Mouse (Mus musculus) ES-E14 (cell line): ENCODE results near the gene Des. TPM values are rescaled to one million over a fixed set of nuclear protein-coding genes. Genes with fewer than 3 reads are reported as not detected.

Experiments
- DNase-seq: peaks from one replicate; pipeline ENCODE4 v3.0.0-alpha.2; 2013; ENCODE audit warnings: low read depth, low spot score
- H3K27ac ChIP-seq: 2 replicates; pipeline ENCODE4 v1.5.1; 2012; ENCODE audit warnings: low read depth, mild to moderate bottlenecking, low read length, moderate library complexity, mixed read lengths; ENCODE audit not compliant: poor library complexity, insufficient read depth, severe bottlenecking
- H3K36me3 ChIP-seq: 2 replicates; pipeline ENCODE4 v1.6.1; 2012; ENCODE audit warnings: mild to moderate bottlenecking, low read length, moderate library complexity, mixed read lengths; ENCODE audit not compliant: control insufficient read depth, poor library complexity, insufficient read depth, severe bottlenecking
- H3K4me1 ChIP-seq, 2 experiments: fragments of 150-350 bp in 1 of 2; sonication (generic) in 1 of 2; 2 replicates each; pipeline ENCODE4 v1.6.1; 2012; ENCODE audit warnings: low read length in 2 of 2, mild to moderate bottlenecking in 1 of 2, mixed read lengths in 1 of 2; ENCODE audit not compliant: control insufficient read depth in 2 of 2, insufficient read depth in 2 of 2, poor library complexity in 1 of 2
- H3K4me3 ChIP-seq, 2 experiments: fragments of 150-350 bp in 1 of 2; sonication (generic) in 1 of 2; 2 replicates each; pipeline ENCODE4 v1.5.1; 2012; ENCODE audit warnings: low read length in 2 of 2, low read depth in 1 of 2, mild to moderate bottlenecking in 1 of 2, mixed read lengths in 1 of 2; ENCODE audit not compliant: insufficient read depth in 1 of 2, poor library complexity in 1 of 2, severe bottlenecking in 1 of 2
- H3K9ac ChIP-seq: 2 replicates; pipeline ENCODE4 v1.6.1; 2012; ENCODE audit warnings: low read depth, mild to moderate bottlenecking, low read length, mixed read lengths; ENCODE audit not compliant: poor library complexity, insufficient read depth, severe bottlenecking
- H3K9me3 ChIP-seq: fragments of 150-350 bp; sonication (generic); 2 replicates; pipeline ENCODE4 v1.6.1; 2012; ENCODE audit warnings: low read depth, mild to moderate bottlenecking, low read length; ENCODE audit not compliant: control insufficient read depth, insufficient read depth
- CHD2 ChIP-seq: IDR thresholded peaks from 2 replicates; pipeline ENCODE4 v1.6.1; 2014; ENCODE audit warnings: mild to moderate bottlenecking, low read depth, low read length, inconsistent platforms
- HCFC1 ChIP-seq: IDR thresholded peaks from 2 replicates; pipeline ENCODE4 v1.6.1; 2012; ENCODE audit warnings: low read length, inconsistent platforms, borderline replicate concordance; ENCODE audit not compliant: insufficient read depth
- MAFK ChIP-seq: IDR thresholded peaks from 2 replicates; pipeline ENCODE4 v1.6.1; 2014; ENCODE audit warnings: mild to moderate bottlenecking, low read depth, low read length, inconsistent platforms; ENCODE audit not compliant: insufficient read depth
- ZC3H11A ChIP-seq: IDR thresholded peaks from 2 replicates; pipeline ENCODE4 v1.6.1; 2012; ENCODE audit warnings: low read depth, mild to moderate bottlenecking, inconsistent platforms, low read length, borderline replicate concordance
- ZNF384 ChIP-seq: IDR thresholded peaks from 2 replicates; pipeline ENCODE4 v1.6.1; 2012; ENCODE audit warnings: low read depth, low read length, inconsistent platforms
- in situ Hi-C, 2 experiments: fragments of 600-800 bp; cut with MboI; formaldehyde crosslinking; loops; one replicate each; pipeline ENCODE4 v1.15.1; 2025; ENCODE audit warnings: low sequenced_read_pairs in 2 of 2, inconsistent platforms in 1 of 2; ENCODE audit not compliant: unreplicated experiment in 2 of 2
- total RNA-seq: library from RNA; depleted of rRNA; stranded (reverse); fragments of 300-350 nt; gene quantifications from 2 replicates; pipeline ENCODE4 v1.2.3, GENCODE M21; 2012

The Des gene
- total RNA-seq, 1 experiment = 19.4 TPM

GRCm38 (mm10) chr1:75357261-75357660 is 2.9 kb upstream of the Des start:
- Histone ChIP-seq H3K36me3 (no peaks in the 10 kb centered on the region), H3K4me1 (peaks cover 0 to 7% of the 10 kb centered on the region in 2 experiments; a peak in 1 of 4 replicates), H3K27ac (no peak overlapping the region), H3K4me3 (no peak overlapping the region), H3K9ac (no peak overlapping the region), H3K9me3 (no peaks in the 10 kb centered on the region)
- no peak for TF ChIP-seq ZNF384
- TF ChIP-seq MAFK = no peak
- TF ChIP-seq HCFC1 = no peak
- TF ChIP-seq ZC3H11A = no peak
- no peak for TF ChIP-seq CHD2
- no peak for DNase-seq
- in situ Hi-C loops = no loop called here

DNA sequence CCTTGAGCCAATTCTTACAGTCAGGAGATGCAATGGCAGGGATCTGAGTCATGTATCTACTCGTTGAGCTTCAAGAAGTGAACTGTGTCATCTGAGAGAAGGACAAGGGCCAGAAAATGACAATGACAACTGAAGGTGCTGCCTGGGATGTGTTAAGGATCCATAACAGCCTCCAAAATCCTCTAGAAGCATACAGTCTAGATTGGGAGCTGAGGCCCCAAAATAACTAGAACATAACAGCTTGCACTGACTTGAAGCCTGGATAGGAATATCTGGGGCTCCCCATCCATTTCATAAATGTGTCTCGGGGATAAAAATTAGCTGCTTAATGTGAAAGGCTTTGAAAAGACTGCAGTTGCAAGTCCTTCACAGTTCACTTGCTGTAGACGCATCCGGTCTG is 2.1 kb upstream of the Des start:
- Histone ChIP-seq H3K36me3 (no peaks in the 10 kb centered on the region), H3K27ac (no peak overlapping the region), H3K9me3 (no peaks in the 10 kb centered on the region), H3K4me1 (peaks cover 0 to 7% of the 10 kb centered on the region in 2 experiments; a peak in 1 of 4 replicates), H3K4me3 (no peak overlapping the region), H3K9ac (no peak overlapping the region)
- TF ChIP-seq CHD2 (no peak), HCFC1 (no peak), ZNF384 (no peak), ZC3H11A (no peak), MAFK (no peak)
- in situ Hi-C loops = no loop called here
- DNase-seq = no peak

DNA sequence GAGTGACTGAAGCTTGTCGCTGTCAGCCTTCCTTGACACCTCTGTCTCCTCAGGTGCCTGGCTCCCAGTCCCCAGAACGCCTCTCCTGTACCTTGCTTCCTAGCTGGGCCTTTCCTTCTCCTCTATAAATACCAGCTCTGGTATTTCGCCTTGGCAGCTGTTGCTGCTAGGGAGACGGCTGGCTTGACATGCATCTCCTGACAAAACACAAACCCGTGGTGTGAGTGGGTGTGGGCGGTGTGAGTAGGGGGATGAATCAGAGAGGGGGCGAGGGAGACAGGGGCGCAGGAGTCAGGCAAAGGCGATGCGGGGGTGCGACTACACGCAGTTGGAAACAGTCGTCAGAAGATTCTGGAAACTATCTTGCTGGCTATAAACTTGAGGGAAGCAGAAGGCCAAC is 783 bp upstream of the Des start:
- H3K9ac ChIP-seq = no peak overlapping the region
- no peak for TF ChIP-seq HCFC1
- no peak for TF ChIP-seq ZC3H11A
- TF ChIP-seq ZNF384 = no peak
- TF ChIP-seq MAFK = no peak
- no peak for TF ChIP-seq CHD2
- in situ Hi-C loops = no loop called here
- H3K4me1 ChIP-seq = peaks cover 0 to 6% of the 10 kb centered on the region in 2 experiments; a peak in 1 of 4 replicates
- H3K4me3 ChIP-seq = no peak overlapping the region
- DNase-seq = no peak
- no peak overlapping the region for H3K27ac ChIP-seq
- H3K9me3 ChIP-seq = no peaks in the 10 kb centered on the region
- H3K36me3 ChIP-seq = no peaks in the 10 kb centered on the region

- DNase-seq = no peak
- no peak overlapping the region for H3K4me3 ChIP-seq
- peaks cover 0 to 6% of the 10 kb centered on the region in 2 experiments; a peak in 1 of 4 replicates for H3K4me1 ChIP-seq
- no peak overlapping the region for H3K9ac ChIP-seq
- no peak overlapping the region for H3K27ac ChIP-seq
- no peaks in the 10 kb centered on the region for H3K36me3 ChIP-seq
- no peaks in the 10 kb centered on the region for H3K9me3 ChIP-seq
- in situ Hi-C loops = no loop called here
- no peak for TF ChIP-seq CHD2
- no peak for TF ChIP-seq ZNF384
- TF ChIP-seq MAFK = no peak
- no peak for TF ChIP-seq HCFC1
- no peak for TF ChIP-seq ZC3H11A
Observed at GRCm38 (mm10) chr1:75361123-75361522, 994 bp downstream of the Des start.

- H3K4me3 ChIP-seq = peak overlapping the region in 1 of 2 experiments; percentile 8; a peak in 1 of 4 replicates
- no peaks in the 10 kb centered on the region for H3K9me3 ChIP-seq
- H3K36me3 ChIP-seq = no peaks in the 10 kb centered on the region
- TF ChIP-seq ZC3H11A (no peak), ZNF384 (peak; percentile 98)
- in situ Hi-C loops = no loop called here
- H3K4me1 ChIP-seq = peaks cover 0 to 6% of the 10 kb centered on the region in 2 experiments; a peak in 1 of 4 replicates
- H3K27ac ChIP-seq = no peak overlapping the region
- peak; percentile 69 for DNase-seq
- peak overlapping the region; percentile 4; the same call in 1 of the 2 replicates for H3K9ac ChIP-seq
Observed at GRCm38 (mm10) chr1:75361750-75362149, 1.6 kb downstream of the Des start.
